Mouse (Mus musculus): ENCODE data around the gene Sik2.

The Sik2 gene

GRCm38 (mm10) chr9:50863824-50864223 lies 145.0 kb downstream of the Sik2 start:
- DNase-seq = no peak

- DNase-seq = no peak
Measured at GRCm38 (mm10) chr9:50861119-50861839, 147.6 kb downstream of the Sik2 start.

DNA sequence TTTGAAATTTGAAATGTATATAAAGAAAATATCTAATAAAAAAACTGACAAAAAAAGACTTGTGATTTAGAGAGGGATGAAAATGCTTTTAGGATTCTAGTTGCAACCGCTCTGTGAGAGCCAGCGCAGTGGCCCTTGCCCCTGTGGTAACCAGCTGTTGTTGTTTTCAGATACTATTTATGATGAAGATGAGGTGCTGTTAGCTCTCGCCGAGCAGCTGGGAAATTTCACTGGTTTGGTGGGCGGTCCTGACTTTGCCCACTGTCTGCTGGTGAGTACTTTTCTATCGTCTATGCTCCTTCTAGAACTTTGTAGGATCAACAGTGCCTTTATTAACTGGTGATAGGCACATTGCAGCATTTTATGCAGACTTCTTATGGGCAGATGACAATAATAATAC lies 150.2 kb downstream of the Sik2 start:
- DNase-seq = no peak

GRCm38 (mm10) chr9:50857082-50857641 lies 151.7 kb downstream of the Sik2 start:
- no peak for DNase-seq

DNA sequence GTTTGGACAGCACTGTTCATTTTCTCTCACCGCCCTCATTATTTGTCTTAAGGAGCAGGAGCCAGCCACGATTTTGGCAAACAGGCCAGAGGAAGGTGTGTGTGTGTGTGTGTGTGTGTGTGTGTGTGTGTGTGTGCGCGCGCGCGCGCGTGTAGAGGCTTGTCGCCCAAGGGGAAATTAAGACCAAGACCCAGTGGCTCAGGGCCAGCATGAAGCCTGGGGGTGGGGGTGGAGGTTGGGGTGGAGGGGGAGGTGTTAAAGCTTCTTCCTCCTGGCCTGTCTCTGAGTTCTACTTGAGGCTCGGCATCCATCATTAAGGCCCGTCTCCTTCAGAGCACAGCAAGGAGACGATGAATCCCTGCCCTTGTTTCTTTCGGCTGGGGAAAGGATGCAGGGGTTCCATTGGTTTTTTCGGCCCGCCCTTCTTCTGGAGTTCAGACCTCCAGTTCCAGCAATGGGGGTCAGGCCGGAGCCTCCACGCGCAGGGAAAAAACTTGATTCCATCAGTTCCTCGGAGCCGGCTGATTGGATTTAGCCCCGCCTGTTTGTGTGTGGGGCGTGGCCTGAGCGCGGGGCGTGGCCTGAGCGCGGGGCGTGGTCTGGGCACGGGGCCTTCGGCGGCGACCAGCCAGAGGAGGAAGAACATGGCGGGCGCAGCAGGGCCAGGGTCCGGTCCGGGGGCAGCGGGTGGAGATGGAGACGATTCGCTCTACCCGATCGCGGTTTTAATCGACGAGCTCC lies 152.4 kb downstream of the Sik2 start:
- DNase-seq = peak; percentile 93

GRCm38 (mm10) chr9:50855780-50856179 lies 153.1 kb downstream of the Sik2 start:
- DNase-seq = no peak

DNA sequence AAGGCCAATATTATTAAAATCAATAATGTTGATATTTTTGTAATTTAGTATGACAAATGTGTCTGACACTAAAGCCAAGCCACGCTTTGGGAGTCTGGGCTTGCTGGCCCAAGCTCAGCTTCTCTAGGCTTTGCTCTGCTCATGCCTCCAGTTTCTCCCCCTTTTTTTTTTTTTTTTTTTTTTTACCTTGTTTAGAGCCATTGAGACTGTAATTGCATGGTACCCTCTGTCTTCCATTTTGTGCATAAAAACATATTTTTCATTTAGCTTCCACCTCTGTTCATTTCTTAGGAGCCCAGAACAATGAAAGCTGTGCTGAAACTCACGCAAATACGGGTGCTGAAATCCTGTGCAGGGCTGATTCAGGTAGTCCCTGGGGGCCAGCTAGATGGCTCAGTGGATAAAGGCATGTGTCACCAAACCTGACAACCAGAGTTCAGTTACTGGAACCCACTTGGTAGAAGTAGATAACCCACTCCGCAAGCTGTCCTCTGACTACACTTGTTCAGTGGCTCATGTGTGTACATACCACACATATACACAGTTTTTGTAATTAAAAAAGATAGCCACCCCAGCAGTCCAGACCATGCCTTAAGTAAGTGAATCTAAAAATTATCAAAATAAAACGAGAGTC lies 153.6 kb downstream of the Sik2 start:
- no peak for DNase-seq

GRCm38 (mm10) chr9:50854376-50854775 lies 154.5 kb downstream of the Sik2 start:
- DNase-seq = peak; percentile 9

DNA sequence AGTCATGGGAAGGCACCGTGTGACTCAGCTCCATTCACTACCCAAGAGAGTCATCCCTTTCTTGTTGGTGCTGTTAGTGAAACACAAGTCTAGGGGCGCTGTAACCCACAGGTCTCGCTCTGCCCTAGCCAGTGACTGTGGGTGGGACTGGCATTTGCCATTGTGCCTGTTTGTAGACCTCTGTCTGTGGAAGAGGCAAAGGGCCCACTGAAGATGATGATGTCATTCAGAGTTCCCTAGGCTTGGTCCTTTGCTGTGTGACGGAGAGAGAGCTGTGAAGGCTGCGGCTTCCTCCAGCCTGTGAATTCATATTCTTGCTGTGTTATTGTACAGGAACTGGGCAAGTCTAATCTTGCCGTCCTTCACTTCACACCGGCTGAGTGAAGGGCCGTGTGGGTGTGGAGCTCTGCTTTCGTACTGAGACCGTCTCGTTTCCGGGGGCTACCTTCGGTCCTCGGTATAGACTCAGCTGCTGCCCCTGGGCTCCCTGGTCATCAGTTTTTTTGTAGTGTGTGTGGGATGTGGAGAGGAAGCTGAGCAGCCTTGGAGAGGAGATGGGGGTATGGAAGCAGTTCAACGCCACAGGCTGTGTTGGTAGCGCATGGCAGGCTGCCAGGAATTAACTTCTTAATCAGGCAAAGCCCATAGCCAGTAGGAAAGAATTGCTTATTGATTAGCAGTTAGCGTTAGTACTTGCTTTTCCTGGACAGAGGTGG lies 156.1 kb downstream of the Sik2 start:
- DNase-seq = no peak

DNA sequence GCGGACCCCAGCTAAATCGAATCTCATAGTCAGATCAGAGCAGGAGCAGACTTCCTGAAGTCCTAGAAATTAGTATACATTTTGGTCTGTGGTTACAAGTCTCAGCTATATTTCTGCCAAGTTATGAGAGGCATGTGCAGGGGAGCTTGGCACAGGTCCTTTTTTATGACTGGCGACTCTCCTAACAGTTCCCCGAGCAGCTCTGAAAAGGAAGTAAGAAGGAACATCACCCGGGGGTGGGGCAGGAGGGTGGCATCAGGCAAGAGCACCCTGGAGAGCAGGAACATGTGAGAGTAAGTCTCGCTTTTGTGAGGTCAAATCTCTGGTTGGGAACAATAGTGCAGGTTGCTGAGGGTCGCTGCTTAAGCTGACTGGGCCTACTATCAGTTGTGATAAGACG lies 158.2 kb downstream of the Sik2 start:
- DNase-seq = no peak

GRCm38 (mm10) chr9:50850271-50850670 lies 158.6 kb downstream of the Sik2 start:
- DNase-seq = peak; percentile 20

GRCm38 (mm10) chr9:50849755-50850154 lies 159.1 kb downstream of the Sik2 start:
- DNase-seq = no peak

- peak; percentile 92 for DNase-seq
Measured at GRCm38 (mm10) chr9:50849249-50849648, 159.6 kb downstream of the Sik2 start.

- DNase-seq = no peak
Measured at GRCm38 (mm10) chr9:50848821-50849220, 160.1 kb downstream of the Sik2 start.

DNA sequence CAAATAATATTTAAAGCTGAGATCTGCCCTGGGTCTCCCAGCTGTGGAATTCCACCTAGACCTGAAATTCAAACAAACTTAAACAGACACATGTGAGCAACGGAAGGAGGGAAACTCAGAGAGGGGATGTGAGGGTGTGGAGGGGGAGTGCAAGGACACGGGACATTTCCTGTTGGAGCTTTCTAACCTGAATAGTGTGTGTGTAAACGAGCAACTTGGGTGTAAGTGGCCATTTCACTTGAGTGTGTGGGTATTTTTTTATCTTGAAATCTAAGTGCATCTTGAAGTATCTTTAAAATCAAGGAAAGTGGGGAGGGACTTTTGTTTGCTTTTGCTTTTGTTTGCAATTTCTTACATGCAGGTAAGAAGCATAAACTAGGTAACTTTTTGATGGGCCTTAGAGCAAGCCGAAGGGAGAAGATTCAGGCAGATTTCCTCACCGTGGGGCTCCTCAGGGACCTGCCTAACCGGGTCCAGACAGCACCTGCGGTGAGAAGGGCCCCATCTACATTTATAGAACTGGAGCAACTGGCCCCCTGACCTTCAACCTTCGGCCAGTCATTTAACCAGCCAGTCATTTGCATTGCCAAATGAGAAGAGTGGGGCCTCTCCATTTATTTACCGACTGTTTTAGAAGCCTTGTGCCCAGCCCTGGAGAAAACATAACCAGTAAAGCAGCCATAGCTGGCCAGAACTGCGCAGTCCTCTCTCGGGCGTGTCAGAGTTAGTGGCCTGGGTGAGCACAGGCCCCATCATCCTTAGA lies 161.1 kb downstream of the Sik2 start:
- DNase-seq = no peak

GRCm38 (mm10) chr9:50847133-50847532 lies 161.7 kb downstream of the Sik2 start:
- DNase-seq = no peak

- no peak for DNase-seq
Measured at GRCm38 (mm10) chr9:50845547-50845946, 163.3 kb downstream of the Sik2 start.

GRCm38 (mm10) chr9:50845081-50845480 lies 163.8 kb downstream of the Sik2 start, which contains the start of gene Ppp2r1b:
Gene Ppp2r1b (plus strand): TSS chr9:50845301.
- no peak for DNase-seq
